Mouse (Mus musculus): ENCODE results near the gene Trpm3.

Gene Trpm3

GRCm38 (mm10) chr19:22730971-22731370 is 592.1 kb downstream of the Trpm3 start:
- no peak for DNase-seq (ENCODE audit: extremely low spot score, low read depth, low spot score)

GRCm38 (mm10) chr19:22736870-22737269 is 598.0 kb downstream of the Trpm3 start:
- no peak for DNase-seq (ENCODE audit: extremely low spot score, low read depth, low spot score)

- no peak for DNase-seq (ENCODE audit: extremely low spot score, low read depth, low spot score)
Measured at GRCm38 (mm10) chr19:22739240-22739639, 600.4 kb downstream of the Trpm3 start.

- no peak for DNase-seq (ENCODE audit: extremely low spot score, low read depth, low spot score)
Measured at GRCm38 (mm10) chr19:22753311-22753809, 614.5 kb downstream of the Trpm3 start.

- DNase-seq (ENCODE audit: extremely low spot score, low read depth, low spot score): no peak
Measured at GRCm38 (mm10) chr19:22754071-22754470, 615.2 kb downstream of the Trpm3 start.

GRCm38 (mm10) chr19:22754498-22754897 is 615.7 kb downstream of the Trpm3 start:
- no peak for DNase-seq (ENCODE audit: extremely low spot score, low read depth, low spot score)

- no peak for DNase-seq (ENCODE audit: extremely low spot score, low read depth, low spot score)
Measured at GRCm38 (mm10) chr19:22758496-22758895, 619.6 kb downstream of the Trpm3 start.

GRCm38 (mm10) chr19:22768242-22768641 is 629.4 kb downstream of the Trpm3 start:
- no peak for DNase-seq (ENCODE audit: extremely low spot score, low read depth, low spot score)

GRCm38 (mm10) chr19:22775191-22775695 is 636.4 kb downstream of the Trpm3 start:
- DNase-seq (ENCODE audit: extremely low spot score, low read depth, low spot score): no peak

- DNase-seq (ENCODE audit: extremely low spot score, low read depth, low spot score): no peak
Measured at GRCm38 (mm10) chr19:22780192-22780843, 641.5 kb downstream of the Trpm3 start.

- no peak for DNase-seq (ENCODE audit: extremely low spot score, low read depth, low spot score)
Measured at GRCm38 (mm10) chr19:22781579-22781978, 642.7 kb downstream of the Trpm3 start.

- no peak for DNase-seq (ENCODE audit: extremely low spot score, low read depth, low spot score)
Measured at GRCm38 (mm10) chr19:22783745-22784144, 644.9 kb downstream of the Trpm3 start.

GRCm38 (mm10) chr19:22789753-22790152 is 650.9 kb downstream of the Trpm3 start:
- DNase-seq (ENCODE audit: extremely low spot score, low read depth, low spot score): no peak

- no peak for DNase-seq (ENCODE audit: extremely low spot score, low read depth, low spot score)
Measured at GRCm38 (mm10) chr19:22796996-22797395, 658.1 kb downstream of the Trpm3 start.

GRCm38 (mm10) chr19:22800471-22800870 is 661.6 kb downstream of the Trpm3 start:
- no peak for DNase-seq (ENCODE audit: extremely low spot score, low read depth, low spot score)

GRCm38 (mm10) chr19:22803396-22803795 is 664.5 kb downstream of the Trpm3 start:
- no peak for DNase-seq (ENCODE audit: extremely low spot score, low read depth, low spot score)

GRCm38 (mm10) chr19:22804311-22804710 is 665.5 kb downstream of the Trpm3 start:
- DNase-seq (ENCODE audit: extremely low spot score, low read depth, low spot score): no peak

- DNase-seq (ENCODE audit: extremely low spot score, low read depth, low spot score): no peak
Measured at GRCm38 (mm10) chr19:22810247-22810646, 671.4 kb downstream of the Trpm3 start.

- DNase-seq (ENCODE audit: extremely low spot score, low read depth, low spot score): no peak
Measured at GRCm38 (mm10) chr19:22821741-22822140, 682.9 kb downstream of the Trpm3 start.

GRCm38 (mm10) chr19:22823491-22823981 is 684.7 kb downstream of the Trpm3 start:
- DNase-seq (ENCODE audit: extremely low spot score, low read depth, low spot score): no peak

GRCm38 (mm10) chr19:22825812-22826211 is 687.0 kb downstream of the Trpm3 start:
- DNase-seq (ENCODE audit: extremely low spot score, low read depth, low spot score): no peak

- no peak for DNase-seq (ENCODE audit: extremely low spot score, low read depth, low spot score)
Measured at GRCm38 (mm10) chr19:22828198-22828742, 689.4 kb downstream of the Trpm3 start.

All from hindlimb bud, embryonic 11.5 days (tissue).